Mouse (Mus musculus): ENCODE results near the gene Rpl36a. TPM values are rescaled to one million over a fixed set of nuclear protein-coding genes. Genes with fewer than 3 reads are reported as not detected.

Rpl36a gene
- total RNA-seq, 2 experiments from 2014 or later: 104 to 106 TPM

- no peak for TF ChIP-seq CTCF (IDR thresholded peaks at IDR 0.05)
- intact Hi-C loops (cut with DNase I): no loop called here
- no peak overlapping the region for H3K4me3 ChIP-seq
Observed at GRCm38 (mm10) chrX:134632710-134633109, 47.3 kb downstream of the Rpl36a start.

GRCm38 (mm10) chrX:134635111-134635510 lies 49.7 kb downstream of the Rpl36a start:
- no peak overlapping the region for H3K27ac ChIP-seq
- TF ChIP-seq CTCF (IDR thresholded peaks at IDR 0.05): no peak
- intact Hi-C loops (cut with DNase I): no loop called here
- no peak for DNase-seq (ENCODE audit: extremely low spot score in 1 of 2, low spot score in 2 of 2)
- H3K4me3 ChIP-seq: no peak overlapping the region

More at GRCm38 (mm10) chrX:134632710-134633109, 47.3 kb downstream of the Rpl36a start:
- DNase-seq (ENCODE audit: extremely low spot score in 1 of 2, low spot score in 2 of 2): no peak
- no peak overlapping the region for H3K27ac ChIP-seq

DNA sequence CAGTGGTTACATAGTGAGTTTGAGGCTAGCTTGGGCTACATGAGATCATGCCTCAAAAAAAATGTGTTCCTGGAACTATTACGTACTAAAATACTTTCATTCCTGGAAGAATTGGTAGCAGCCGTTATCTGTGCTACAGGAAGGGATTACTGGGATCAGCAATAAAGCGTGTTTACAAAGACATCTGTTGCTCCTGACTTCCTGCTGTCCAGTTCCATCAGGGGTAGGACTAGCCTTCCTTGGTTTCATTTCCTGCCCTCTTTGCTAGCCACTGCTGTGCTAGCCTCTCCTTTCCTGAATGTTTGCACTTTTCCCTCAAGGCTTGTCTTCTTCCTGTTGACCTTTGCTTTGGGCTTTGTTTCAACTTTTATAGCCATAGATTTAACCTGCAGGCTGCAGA lies 50.4 kb downstream of the Rpl36a start:
- TF ChIP-seq CTCF (IDR thresholded peaks at IDR 0.05): no peak
- DNase-seq (ENCODE audit: extremely low spot score in 1 of 2, low spot score in 2 of 2): no peak
- intact Hi-C loops (cut with DNase I): no loop called here
- Histone ChIP-seq H3K4me3 (no peak overlapping the region), H3K27ac (no peak overlapping the region)

Other genes starting within 250 kb of the Rpl36a start
- gene Drp2, start 181.1 kb upstream of the Rpl36a start, total RNA-seq (2021): 10 to 100 TPM; 52.3 to 59.5 TPM
- gene Taf7l, start 109.2 kb upstream of the Rpl36a start, total RNA-seq (2021): under 1 TPM in 1 of 2 experiments, not detected in 1; 0.18 TPM
- gene Timm8a1, start 43.8 kb upstream of the Rpl36a start, total RNA-seq (2021): 10 to 100 TPM; 14.7 to 16.7 TPM
- under 1 TPM; 0.44 to 0.91 TPM for gene Btk, start 2.1 kb upstream of the Rpl36a start, total RNA-seq (2021)
- gene Gla, start 15.5 kb downstream of the Rpl36a start, total RNA-seq (2021): 10 to 100 TPM; 11.0 to 12.2 TPM
- 100 to 1,000 TPM; 149 to 161 TPM for gene Hnrnph2, start 15.5 kb downstream of the Rpl36a start, total RNA-seq (2021)
- 10 to 100 TPM; 35.8 to 40.8 TPM for gene Armcx4, start 100.9 kb downstream of the Rpl36a start, total RNA-seq (2021)
- gene Armcx1, start 132.3 kb downstream of the Rpl36a start, total RNA-seq (2021): 10 to 100 TPM; 62.9 to 69.8 TPM
- gene Armcx6, start 165.8 kb downstream of the Rpl36a start, total RNA-seq (2021): 1 to 10 TPM; 5.2 to 5.5 TPM
- 10 to 100 TPM; 73.0 to 79.6 TPM for gene Armcx3, start 170.9 kb downstream of the Rpl36a start, total RNA-seq (2021)
- 10 to 100 TPM; 76.6 to 82.7 TPM for gene Armcx2, start 223.6 kb downstream of the Rpl36a start, total RNA-seq (2021)

Data from left cerebral cortex, adult 2 months (tissue).